Mouse (Mus musculus) cerebellum, adult 9-10 months (tissue): Measurements from ENCODE around the gene Son.
A peak's percentile ranks its signal among the peaks of the same experiment; 100 is the strongest.

Source experiments
- DNase-seq: peaks from one replicate; pipeline ENCODE4 v3.0.0; 2022

Son gene

GRCm38 (mm10) chr16:91688619-91689334, 41.5 kb downstream of the Son start, which contains the start of gene Donson:
TSS of gene Donson (minus strand) at chr16:91688770.
- peak; percentile 89 for DNase-seq

- no peak for DNase-seq
Measured at GRCm38 (mm10) chr16:91689791-91690190, 42.5 kb downstream of the Son start.

GRCm38 (mm10) chr16:91694455-91695084, 47.3 kb downstream of the Son start:
- DNase-seq, result peak; percentile 68

- DNase-seq, result no peak
Measured at GRCm38 (mm10) chr16:91695108-91695755, 47.9 kb downstream of the Son start.

GRCm38 (mm10) chr16:91698995-91699394, 51.7 kb downstream of the Son start:
- no peak for DNase-seq

- DNase-seq, result no peak
Measured at GRCm38 (mm10) chr16:91701908-91702307, 54.6 kb downstream of the Son start.

GRCm38 (mm10) chr16:91702771-91703188, 55.5 kb downstream of the Son start:
- no peak for DNase-seq

GRCm38 (mm10) chr16:91704603-91705340, 57.5 kb downstream of the Son start:
- no peak for DNase-seq

GRCm38 (mm10) chr16:91710241-91710640, 62.9 kb downstream of the Son start:
- DNase-seq, result no peak

- no peak for DNase-seq
Measured at GRCm38 (mm10) chr16:91716927-91717349, 69.6 kb downstream of the Son start.

- DNase-seq, result no peak
Measured at GRCm38 (mm10) chr16:91717399-91717798, 70.1 kb downstream of the Son start.

GRCm38 (mm10) chr16:91724247-91724646, 76.9 kb downstream of the Son start:
- peak; percentile 78 for DNase-seq

GRCm38 (mm10) chr16:91727433-91727832, 80.1 kb downstream of the Son start:
- DNase-seq, result no peak

GRCm38 (mm10) chr16:91728123-91729065, 81.1 kb downstream of the Son start, which contains the start of gene Cryzl1:
TSS of gene Cryzl1 (minus strand) at chr16:91728975.
- DNase-seq, result peak; percentile 100
